Mouse (Mus musculus) cortical plate, adult 2 months (tissue): ENCODE data around the gene Plod1.

ENCODE experiments used
- CTCF ChIP-seq: fragments of 200-500 bp; IDR thresholded peaks from 2 replicates; pipeline ENCODE4 v1.5.1; 2011; ENCODE audit warnings: mild to moderate bottlenecking, control low read depth, low read length; ENCODE audit not compliant: insufficient read depth; ENCODE audit errors: extremely low read depth
- POLR2A ChIP-seq: fragments of 200-500 bp; IDR thresholded peaks from 2 replicates; pipeline ENCODE4 v1.6.1; 2011; ENCODE audit warnings: mild to moderate bottlenecking, low read length, control low read depth; ENCODE audit not compliant: insufficient read depth; ENCODE audit errors: extremely low read depth

DNA sequence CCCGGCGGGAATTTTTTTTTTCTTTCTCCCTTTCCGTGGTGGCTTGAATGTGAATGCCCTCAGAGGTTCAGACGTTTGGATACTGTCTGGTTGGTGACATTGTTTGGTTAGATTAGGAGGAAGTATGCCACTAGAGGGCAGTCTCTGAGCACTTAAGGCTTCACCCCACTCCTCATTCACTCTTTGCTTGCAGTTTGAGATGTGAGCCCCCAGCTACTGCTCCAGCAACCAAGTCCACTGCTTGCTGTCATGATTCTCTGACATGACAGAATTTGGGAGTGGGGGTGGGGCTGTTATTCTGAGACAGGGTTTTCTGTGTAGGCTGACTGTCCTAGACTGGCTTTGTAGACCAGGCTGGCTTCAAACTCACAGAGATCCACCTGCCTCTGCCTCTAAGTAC, 17.0 kb upstream of the Plod1 start:
- TF ChIP-seq POLR2A, result no peak
- peak; percentile 65 for TF ChIP-seq CTCF
